Mouse (Mus musculus) left cerebral cortex, postnatal 14 days (tissue): ENCODE data around the gene Cdk14. TPM values are rescaled to one million over a fixed set of nuclear protein-coding genes. Genes with fewer than 3 reads are reported as not detected.

Source experiments
- DNase-seq, 2 experiments: peaks; one replicate each; pipeline ENCODE4 v3.0.0; 2021 to 2022; ENCODE audit warnings: low spot score in 2 of 2, mixed read lengths in 1 of 2
- intact Hi-C: fragments of 180-260 bp; cut with DNase I; formaldehyde crosslinking; loops from one replicate; pipeline ENCODE4 v1.15.1; 2025
- total RNA-seq, 2 experiments: library from RNA; stranded (reverse); gene quantifications; 2 replicates each; pipeline ENCODE4 v1.2.3; 2021

The Cdk14 gene
- total RNA-seq, 2 experiments from 2014 or later, result 159 to 167 TPM

GRCm38 (mm10) chr5:4801096-4801850 lies 618.8 kb downstream of the Cdk14 start:
- intact Hi-C loops, result no loop called here
- no peak for DNase-seq

- intact Hi-C loops, result no loop called here
- no peak for DNase-seq
Observed at GRCm38 (mm10) chr5:4791219-4791618, 628.9 kb downstream of the Cdk14 start.

GRCm38 (mm10) chr5:4790265-4790664 lies 629.8 kb downstream of the Cdk14 start:
- no peak for DNase-seq
- intact Hi-C loops, result no loop called here

- intact Hi-C loops, result no loop called here
- no peak for DNase-seq
Observed at GRCm38 (mm10) chr5:4788484-4788883, 631.6 kb downstream of the Cdk14 start.

GRCm38 (mm10) chr5:4786816-4787215 lies 633.3 kb downstream of the Cdk14 start:
- intact Hi-C loops, result no loop called here
- DNase-seq, result no peak

GRCm38 (mm10) chr5:4778274-4778673 lies 641.8 kb downstream of the Cdk14 start:
- intact Hi-C loops, result no loop called here
- DNase-seq, result no peak

- intact Hi-C loops, result no loop called here
- DNase-seq, result no peak
Observed at GRCm38 (mm10) chr5:4776495-4776894, 643.6 kb downstream of the Cdk14 start.

GRCm38 (mm10) chr5:4773090-4773772 lies 646.9 kb downstream of the Cdk14 start:
- DNase-seq, result peak in 1 of 2 experiments; percentile 11
- intact Hi-C loops, result no loop called here

GRCm38 (mm10) chr5:4770609-4771008 lies 649.5 kb downstream of the Cdk14 start:
- no peak for DNase-seq
- intact Hi-C loops, result no loop called here

- DNase-seq, result no peak
- intact Hi-C loops, result no loop called here
Observed at GRCm38 (mm10) chr5:4767896-4768295, 652.2 kb downstream of the Cdk14 start.

- intact Hi-C loops, result no loop called here
Observed at GRCm38 (mm10) chr5:4766719-4767118, 653.4 kb downstream of the Cdk14 start.

GRCm38 (mm10) chr5:4761891-4762290 lies 658.2 kb downstream of the Cdk14 start:
- intact Hi-C loops, result no loop called here
- no peak for DNase-seq

More at GRCm38 (mm10) chr5:4766719-4767118, 653.4 kb downstream of the Cdk14 start:
- DNase-seq, result no peak

GRCm38 (mm10) chr5:4758331-4759080 lies 661.6 kb downstream of the Cdk14 start:
- intact Hi-C loops, result loop anchor here (5.0 to 10.0 kb wide), 2 partner anchors 159 to 264 kb away; no protein-coding TSS in a partner anchor
- DNase-seq, result no peak

- intact Hi-C loops, result loop anchor here (5.0 to 10.0 kb wide), 2 partner anchors 159 to 263 kb away; no protein-coding TSS in a partner anchor
Observed at GRCm38 (mm10) chr5:4757902-4758301, 662.2 kb downstream of the Cdk14 start, which contains the start of gene Fzd1. Gene Fzd1, minus strand, starts transcription at chr5:4758035.

GRCm38 (mm10) chr5:4756871-4757711 lies 663.0 kb downstream of the Cdk14 start:
- intact Hi-C loops, result loop anchor here (5.0 to 10.0 kb wide), 2 partner anchors 160 to 262 kb away; no protein-coding TSS in a partner anchor
- peak; percentile 22 to 63 for DNase-seq

More at GRCm38 (mm10) chr5:4757902-4758301, 662.2 kb downstream of the Cdk14 start, which contains the start of gene Fzd1:
- DNase-seq, result peak; percentile 90 to 91

GRCm38 (mm10) chr5:4756001-4756681 lies 664.0 kb downstream of the Cdk14 start:
- DNase-seq, result peak; percentile 26 to 42
- intact Hi-C loops, result loop anchor here (5.0 to 10.0 kb wide), 2 partner anchors 161 to 261 kb away; no protein-coding TSS in a partner anchor

- DNase-seq, result no peak
- intact Hi-C loops, result loop anchor here (2.0 to 10.0 kb wide), 3 partner anchors 162 to 491 kb away; no protein-coding TSS in a partner anchor
Observed at GRCm38 (mm10) chr5:4755326-4755725, 664.8 kb downstream of the Cdk14 start.

- DNase-seq, result no peak
- intact Hi-C loops, result loop anchor here (2.0 to 10.0 kb wide), 3 partner anchors 163 to 490 kb away; no protein-coding TSS in a partner anchor
Observed at GRCm38 (mm10) chr5:4754701-4755281, 665.3 kb downstream of the Cdk14 start.
